Mouse (Mus musculus): ENCODE data around the gene Gm21958. TPM values are rescaled to one million over a fixed set of nuclear protein-coding genes. Genes with fewer than 3 reads are reported as not detected.

Gm21958 gene
- total RNA-seq (2021) = not detected
- long read RNA-seq, experiment 1 = 0 reads
- long read RNA-seq, experiment 2 = 0 reads

DNA sequence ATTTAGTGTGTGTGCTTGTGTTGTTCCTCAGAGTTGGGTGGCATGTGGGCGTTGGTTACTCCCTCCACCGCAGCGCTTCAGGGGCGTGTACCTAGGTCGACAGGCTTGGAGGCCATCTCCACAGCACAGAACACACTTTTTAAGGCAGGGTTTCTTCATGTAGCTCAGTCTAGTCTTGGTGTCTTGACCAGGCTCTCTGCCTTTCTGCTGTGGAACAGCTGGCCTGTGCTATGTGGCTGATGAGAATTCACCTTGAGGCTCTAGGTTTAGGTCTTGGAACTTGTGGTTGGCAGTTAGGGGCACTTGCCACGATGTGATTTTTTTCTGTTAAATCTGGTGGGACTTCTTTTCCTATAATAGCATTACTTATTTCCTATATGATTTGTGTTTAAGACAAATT, at the start of gene Gm21958:
Gene Gm21958, minus strand, starts transcription at position 101 of the 400 bp plus-strand sequence.
- no peak for DNase-seq

DNA sequence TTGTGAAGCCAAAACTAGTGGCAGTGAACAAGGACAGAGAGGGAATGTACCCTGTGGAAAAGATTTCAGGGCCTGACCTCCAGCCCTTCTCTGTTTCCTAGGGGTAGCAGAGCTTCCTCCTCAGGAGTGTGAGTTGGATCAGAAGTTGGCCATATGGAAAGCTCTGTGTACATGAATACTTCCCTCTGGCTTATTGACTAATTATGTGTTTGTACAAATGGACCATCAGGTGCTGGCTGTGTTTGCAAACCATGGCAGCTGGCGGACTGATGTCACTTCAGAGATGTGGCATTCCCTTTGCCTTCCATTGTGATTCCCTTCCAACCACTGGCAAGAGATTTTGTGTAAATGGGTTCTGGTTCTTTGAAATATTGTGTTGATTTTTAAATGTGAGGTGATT, 47.1 kb upstream of the Gm21958 start:
- no peak for DNase-seq

DNA sequence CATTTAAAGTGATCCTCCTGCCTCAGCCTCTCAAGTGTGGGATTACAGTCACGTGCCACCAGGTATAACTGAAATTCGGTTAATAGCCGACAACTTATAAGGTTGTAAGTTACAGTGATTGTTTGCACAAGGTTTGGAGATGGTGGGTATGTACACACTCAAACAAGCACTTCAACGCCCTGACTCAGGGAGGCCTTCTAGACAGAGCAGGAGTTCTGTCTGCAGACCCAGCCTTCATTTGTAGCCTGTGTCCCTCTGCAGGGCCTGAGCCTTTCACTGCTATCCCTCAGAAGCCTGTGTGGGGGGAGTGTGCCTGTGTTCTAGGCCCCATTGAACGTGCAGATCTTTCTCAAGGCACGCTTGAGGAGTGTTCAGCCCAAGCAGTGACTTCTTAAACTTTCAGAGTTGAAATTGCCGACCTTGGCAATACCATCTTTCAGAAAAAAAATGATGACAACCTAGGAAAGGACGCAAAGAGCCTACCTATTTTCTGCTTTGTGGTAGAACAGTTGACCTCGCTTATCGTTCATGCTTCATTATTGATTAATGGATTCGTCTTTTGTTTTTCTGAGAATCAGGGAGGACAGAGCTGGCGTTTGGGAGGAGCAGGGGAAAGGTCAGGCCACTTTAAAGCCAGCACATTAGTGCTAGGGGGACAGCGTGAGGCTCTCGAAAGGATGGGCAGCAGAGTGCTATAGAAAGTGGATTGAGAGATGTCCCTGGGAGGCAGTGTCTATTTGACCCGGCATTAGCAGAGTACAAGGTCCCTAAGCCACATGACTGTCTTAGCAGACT, 46.4 kb upstream of the Gm21958 start:
- peak in 1 of 2 experiments; percentile 47 for DNase-seq

DNA sequence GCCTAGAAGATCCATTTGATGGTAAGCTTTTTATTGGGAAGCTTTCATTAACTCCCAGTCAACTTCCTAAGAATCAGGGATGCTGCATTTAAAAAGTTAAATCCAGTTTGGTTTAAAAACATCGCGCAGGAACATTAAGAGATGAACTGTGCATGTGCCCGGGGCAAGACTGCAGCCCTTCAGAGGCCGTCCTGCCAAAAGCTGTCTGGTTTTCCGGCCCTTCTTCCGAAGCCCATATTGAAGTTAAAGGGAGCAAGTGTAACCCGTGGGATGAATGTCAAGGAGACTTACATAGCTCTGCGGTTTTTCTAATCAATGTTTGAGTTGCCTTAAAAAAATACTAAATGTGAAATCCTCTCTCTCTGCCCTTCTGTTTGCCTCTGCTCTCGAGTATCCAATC, 45.1 kb upstream of the Gm21958 start:
- no peak for DNase-seq

DNA sequence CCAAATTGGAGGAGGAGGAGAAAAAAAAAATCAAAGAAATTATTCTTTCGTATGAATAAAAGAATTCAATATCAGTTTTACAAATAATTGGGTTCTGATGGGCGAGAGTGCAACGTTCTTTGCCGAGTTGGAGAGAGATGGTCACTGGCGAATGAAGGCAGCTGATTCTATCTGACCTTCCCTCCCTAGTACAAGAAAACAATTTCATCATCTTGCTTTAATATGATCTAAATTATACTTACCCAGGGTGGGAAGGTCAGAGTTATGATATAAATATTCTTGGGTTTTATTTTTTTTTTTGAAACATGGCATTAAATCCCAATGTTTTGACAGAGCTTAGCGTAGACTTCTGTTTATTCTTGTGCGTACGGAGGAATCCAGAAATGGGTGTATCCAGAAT, 43.3 kb upstream of the Gm21958 start:
- DNase-seq = no peak

DNA sequence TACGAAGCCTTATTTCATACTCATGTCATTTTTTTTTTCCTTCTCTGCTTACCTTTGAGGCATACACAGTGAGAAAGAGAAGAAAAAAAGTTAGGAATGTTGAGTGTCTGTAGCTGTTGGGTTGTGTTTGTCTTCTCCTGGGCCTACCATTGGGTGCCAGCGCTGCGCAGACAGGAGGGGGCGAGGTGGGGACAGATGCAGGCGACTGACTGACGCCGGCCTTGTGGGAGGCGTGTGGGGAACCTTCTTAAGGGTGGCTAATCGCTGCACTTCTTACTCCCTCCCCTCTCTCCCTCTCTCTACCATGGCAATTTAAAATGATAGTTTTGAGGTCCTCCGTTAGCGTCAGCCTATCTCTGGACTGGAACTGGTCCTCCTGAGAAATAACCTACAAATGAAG, 41.9 kb upstream of the Gm21958 start:
- peak; percentile 71 to 75 for DNase-seq

DNA sequence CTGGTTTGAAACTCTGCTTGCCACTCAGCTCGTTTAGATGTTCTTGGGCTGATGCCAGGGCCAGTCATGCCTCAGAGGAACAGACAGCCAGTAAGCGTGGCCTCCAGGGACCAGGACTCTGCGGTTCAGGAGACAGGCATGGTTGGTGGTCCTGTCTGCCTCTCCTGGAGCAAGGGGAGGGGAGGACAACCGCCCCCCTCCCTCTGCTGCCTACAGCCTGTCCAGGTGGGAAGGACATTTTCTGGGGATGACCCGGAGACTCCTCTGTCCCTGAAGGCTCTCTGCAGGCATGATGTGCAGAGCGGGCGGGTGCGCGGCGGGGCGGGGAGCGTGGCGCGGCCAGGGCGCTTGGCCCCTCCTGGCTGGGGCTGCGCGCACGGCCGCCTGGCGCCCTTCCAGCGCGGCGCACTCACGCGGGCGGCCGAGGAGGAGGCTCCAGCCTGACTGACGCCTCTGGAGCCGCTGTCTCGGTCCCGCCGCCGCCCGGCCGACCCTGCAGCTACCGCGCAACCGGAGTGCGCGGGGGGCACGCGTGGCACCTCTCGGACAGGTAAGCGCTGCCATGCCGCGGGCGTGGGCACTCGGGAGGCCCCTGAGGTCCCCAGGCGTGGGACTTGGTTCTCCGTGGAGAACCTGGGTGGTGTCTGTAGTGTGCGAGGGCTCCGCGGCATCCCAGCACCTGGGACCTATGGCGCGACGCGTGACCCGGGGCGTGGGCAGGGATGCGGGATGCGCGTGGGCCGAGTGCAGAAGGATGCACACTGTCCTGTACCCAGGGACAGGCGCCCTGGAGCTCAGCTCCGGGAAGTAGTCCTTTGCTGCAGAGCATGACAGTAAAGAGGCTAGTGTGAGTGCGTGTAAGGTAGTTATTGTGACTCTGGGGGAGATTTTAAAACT, 41.2 kb upstream of the Gm21958 start, which contains the start of gene Smad9:
Gene Smad9, plus strand, starts transcription at position 438 of the 897 bp plus-strand sequence.
- peak; percentile 90 to 91 for DNase-seq

DNA sequence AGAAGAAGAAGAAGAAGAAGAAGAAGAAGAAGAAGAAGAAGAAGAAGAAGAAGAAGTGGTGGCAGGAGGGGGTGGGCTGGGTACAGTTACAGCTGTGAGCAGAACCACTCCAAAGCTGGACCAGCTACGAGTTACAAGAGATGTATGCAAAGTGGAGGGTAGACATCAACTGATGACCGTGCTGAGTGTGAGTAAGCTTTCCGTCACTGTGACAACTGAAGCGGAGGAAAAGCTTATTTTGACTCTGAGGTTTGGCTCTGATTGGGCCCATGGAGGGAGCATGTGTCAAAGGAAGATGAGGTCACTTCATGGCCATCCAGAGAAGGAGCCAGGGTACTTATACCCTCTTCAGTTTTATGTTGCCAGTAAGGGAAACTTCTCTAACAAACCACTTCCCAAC, 39.3 kb upstream of the Gm21958 start:
- no peak for DNase-seq

DNA sequence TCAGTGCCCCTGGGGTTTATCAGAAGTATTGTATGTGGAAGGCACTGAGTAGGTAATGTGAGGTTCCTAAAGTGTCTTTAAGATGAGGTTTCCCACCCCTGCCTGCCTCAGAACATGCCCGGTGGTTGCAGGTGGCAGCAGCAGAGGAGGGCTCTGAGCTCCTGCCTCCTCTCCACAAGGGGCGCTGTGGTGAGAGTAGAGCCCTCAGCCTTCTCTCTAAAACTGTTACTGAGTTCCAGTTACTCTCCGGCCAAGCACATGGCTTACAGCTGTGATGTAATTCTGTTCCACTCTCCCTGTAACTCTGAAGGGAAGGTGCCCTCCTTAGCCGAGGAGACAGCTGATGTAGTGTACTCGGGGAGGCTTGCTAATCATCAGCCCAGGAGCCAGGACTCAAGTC, 31.6 kb upstream of the Gm21958 start:
- peak; percentile 44 to 47 for DNase-seq

DNA sequence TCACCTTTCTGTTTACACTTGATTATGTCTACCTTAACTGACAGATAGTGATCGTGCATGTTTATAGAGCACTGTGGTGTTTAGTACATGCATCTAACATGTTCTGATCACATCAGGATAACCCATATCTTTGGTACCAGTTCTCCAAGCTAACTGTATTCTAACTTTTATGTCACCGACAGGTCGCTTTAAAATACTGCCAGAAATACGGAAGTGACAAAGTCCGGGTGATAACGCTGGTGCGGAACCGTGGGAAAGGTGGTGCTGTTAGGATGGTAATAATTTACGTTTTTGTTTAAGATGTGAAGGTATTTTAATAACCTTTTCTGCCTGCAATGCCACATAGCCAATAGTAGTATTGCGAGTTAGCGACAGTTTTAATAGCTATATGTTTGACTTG, 27.8 kb upstream of the Gm21958 start:
- no peak for DNase-seq

DNA sequence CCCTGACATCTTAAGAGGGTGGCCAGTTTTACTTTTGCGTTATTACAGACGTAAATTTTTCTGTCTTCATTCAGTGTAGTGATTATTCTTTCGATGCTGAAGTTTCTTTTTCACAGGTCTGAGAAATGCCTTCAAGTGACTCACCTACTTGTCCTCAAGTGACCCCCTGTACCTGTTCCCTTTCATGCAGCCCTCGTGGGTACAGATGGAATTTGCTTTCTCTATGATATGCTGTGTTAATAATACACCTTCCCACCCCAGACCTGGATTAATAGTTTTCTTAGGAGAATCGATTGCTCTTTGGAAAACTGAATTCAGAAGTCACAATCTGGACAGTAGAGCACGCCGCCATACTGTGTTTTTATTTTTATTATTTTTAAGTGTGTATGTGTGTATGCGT, 23.2 kb upstream of the Gm21958 start:
- DNase-seq = no peak

DNA sequence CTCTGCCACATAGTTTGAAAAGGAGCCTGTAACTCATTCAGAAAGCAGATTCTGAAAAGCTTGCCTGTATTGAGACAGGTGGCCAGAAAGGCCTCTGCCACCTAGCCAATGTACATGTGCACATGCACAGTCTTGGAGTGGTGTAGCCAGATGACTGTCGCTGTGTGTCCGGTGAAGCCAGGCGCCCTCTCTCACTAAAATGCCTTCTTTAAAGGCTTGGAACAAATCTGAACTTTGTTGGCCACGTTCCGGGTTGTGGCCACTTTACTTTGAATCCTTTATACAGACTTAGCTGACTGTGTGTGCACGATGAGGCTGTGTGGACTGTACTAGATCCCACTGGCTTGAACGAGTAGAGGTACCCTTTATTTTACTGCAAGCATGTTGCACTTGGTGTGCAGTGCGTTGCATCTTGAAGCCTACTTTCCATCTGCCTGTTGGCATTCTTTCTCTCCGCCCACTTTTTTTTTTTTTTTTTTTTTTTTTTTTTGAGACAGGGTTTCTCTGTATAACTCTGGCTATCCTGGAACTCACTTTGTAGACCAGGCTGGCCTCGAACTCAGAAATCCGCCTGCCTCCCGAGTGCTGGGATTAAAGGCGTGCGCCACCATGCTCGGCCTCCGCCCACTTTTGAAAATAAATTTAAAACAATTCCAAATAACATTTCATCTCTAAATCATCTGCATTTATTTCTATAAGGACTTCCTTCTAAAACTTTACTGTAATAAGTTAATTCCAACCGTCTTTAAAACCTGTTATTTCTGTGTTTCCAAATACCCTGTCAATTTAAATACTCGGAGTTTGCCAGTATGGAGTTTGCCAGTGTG, 22.2 kb upstream of the Gm21958 start:
- peak in 1 of 2 experiments; percentile 10 for DNase-seq

DNA sequence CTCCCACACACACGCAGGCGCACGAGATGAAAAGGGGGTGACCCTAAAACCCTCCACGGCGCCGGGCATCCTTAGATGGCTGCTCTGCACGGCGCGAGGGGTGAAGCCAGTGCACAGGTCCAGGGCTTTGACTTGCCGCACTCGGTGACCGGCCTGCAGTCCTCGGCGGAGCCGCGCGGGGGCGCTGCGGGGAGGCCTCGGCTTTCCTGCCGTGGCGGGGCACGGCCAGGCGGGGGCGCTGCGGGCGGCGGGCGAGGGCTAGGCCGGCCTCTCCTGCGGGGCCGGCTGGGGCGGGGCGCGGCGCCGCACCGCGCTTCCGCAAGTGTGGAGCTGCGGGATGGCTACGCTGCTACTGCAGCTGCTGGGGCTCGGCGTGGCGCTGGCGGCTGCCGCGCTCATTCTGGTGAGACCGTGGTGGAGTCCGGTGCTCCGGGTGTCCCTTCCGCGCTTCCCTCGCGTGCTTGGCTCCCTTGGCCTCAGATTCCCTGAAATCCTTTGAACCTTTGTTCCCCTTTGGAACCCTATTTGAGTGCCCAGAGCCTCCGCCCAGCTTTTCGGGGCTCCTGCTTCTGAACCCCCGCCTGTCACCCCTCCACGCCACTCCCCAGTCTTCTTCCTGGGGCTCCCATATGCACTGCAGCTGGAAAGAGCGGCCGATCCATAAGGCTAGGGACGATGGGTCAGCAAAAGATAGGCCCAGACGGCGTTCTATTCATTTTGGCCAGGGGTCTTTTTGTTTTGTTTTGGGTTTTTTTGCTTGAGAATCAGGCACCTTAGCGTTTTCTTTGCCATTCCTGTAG, 21.3 kb upstream of the Gm21958 start, which contains the start of the genes Exosc8 and Alg5:
Gene Exosc8, minus strand, starts transcription at position 147 of the 800 bp plus-strand sequence.
Gene Alg5, plus strand, starts transcription at position 293 of the 800 bp plus-strand sequence.
- peak; percentile 93 for DNase-seq

DNA sequence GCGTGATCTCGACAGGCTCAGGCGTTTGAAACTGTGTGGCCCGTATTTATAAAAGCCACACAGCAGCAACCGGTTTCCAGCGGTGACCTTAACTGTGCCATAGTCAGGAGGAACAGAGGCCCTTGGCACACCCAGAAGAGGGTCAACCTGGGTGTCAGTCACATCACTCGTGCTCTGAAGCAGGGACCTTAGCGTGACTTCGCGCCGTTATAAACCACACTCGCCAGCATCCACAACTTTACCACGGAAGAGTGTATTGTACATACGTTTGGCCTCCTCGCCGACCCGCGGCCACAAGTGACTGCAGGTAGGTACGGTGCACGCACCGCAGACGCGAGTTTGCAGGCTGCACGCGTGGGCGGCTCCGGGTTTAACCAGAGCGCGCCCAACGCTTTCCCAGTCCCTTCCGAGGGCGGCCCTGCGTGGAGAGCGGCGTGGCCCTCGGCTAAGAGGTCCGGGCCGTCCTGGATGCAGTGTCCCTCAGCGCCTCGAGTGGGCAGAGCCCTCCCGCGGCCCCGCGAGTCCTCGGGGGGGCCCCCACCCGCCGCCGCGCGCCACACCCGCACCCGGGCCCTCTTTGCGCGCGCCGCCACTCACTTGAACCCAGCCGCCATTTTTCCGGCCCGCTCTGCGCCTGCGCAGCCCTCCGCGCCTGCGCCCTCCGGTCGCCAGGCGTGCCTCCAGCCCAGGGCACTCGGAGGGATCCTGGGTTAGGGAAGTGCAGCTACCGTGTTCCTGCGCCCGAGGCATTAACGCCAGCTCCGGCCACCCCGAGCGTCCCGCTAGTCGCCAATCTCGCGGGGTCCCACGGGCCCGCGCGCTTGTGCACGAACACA, 20.5 kb upstream of the Gm21958 start:
- DNase-seq = peak; percentile 92 to 93

DNA sequence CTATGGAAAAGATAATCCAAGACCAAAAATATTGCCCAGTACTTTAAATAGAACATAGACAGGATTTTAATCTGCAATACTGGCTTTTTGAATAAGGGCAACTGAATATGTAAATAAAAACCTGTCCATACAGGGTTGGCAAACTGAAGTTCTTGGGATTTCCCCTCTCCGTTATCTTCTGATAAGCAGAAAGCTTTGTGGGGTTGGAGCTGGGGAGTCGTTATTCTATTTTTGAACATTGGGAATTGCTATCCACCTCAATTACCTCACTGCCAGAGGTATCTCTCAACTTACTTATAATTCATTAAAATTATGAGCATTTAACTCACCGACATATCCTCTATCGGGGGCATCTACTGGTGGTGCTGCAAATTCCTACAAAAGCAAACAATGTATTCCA, 18.2 kb upstream of the Gm21958 start:
- no peak for DNase-seq

DNA sequence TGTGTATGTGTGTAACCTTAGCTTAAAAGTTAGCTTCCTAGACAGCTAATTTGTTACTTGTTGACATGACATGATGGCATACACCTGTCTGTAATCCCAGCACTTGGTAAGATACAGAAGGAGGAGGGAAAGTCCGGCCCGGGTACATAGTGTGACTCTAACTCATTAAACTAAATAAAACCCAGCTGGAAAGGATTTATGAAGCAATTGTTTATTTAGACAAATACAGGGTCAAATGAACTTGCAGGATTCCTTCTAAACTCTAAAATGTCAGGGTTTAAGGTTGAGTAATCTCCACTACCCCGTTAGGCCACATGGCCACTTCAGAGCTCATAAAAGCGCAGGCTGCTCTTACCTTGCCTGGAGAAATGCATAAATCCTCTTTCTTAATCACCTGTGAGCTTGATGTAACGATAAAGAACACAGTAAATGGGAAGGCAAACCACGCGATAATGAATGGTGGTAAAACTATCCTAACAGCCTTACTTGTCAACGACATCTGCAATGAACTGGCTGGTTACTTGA, 17.5 kb upstream of the Gm21958 start:
- no peak for DNase-seq

DNA sequence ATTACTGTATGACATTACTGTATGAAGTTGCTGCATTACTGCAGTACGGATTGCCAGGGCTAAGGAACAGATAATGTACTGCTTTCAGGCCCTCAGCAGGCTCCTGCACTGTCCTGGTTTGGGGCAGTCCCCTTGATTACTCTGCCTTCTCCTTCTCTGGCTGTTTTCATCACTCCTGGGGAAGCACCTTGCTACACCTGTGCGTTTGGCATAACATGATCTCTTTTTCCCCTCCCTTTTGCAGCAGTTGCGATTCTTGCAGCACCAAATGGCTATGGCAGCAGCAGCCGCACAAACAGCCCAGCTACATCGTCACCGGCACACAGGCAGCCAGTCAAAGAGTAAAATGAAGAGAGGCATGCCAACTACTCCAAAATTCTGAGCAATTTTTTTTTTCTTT, 13.9 kb upstream of the Gm21958 start:
- DNase-seq = no peak

DNA sequence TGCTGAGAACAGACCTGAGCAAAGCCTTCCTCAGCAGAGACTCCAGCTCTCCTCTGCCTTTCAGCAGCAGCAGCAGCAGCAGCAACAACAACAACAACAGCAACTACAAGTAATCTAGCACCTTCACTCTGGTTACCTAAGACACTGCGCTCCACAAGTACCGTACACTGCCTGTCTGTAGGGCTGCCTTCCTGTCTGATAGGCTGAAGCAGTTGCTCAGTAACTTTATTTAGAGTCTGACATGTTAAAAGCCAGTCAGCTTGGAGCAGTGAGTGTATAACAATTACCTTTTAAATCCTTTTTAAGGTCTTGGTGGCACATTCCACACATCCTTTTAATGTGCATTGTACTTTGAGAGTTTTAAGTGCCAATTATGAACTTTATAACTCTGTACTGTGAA, 13.4 kb upstream of the Gm21958 start:
- DNase-seq = no peak

DNA sequence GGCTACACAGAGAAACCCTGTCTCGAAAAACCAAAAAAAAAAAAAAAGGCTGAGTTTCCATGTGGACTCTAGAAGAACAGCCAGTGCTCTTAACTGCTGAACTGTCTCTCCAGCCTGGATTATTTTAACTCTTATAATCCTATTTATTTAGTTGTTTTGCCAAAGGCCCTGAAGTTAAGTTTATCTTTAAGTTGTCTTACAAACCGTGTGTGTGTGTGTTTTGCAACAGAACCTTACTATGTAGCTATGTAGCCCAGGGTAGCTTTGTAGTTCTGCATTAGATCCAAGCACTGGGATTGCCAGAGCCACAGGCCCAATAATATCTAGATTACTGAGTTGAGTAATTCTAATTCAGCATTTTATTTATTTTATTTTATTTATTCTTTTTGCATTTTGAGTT, 11.2 kb upstream of the Gm21958 start:
- DNase-seq = no peak
